Mouse (Mus musculus) A20 (cell line): Measurements from ENCODE around the gene Ssbp3.

Experiments
- DNase-seq: peaks from one replicate; pipeline ENCODE4 v3.0.0-alpha.2; 2011; ENCODE audit warnings: low read depth, low spot score

Gene Ssbp3

DNA sequence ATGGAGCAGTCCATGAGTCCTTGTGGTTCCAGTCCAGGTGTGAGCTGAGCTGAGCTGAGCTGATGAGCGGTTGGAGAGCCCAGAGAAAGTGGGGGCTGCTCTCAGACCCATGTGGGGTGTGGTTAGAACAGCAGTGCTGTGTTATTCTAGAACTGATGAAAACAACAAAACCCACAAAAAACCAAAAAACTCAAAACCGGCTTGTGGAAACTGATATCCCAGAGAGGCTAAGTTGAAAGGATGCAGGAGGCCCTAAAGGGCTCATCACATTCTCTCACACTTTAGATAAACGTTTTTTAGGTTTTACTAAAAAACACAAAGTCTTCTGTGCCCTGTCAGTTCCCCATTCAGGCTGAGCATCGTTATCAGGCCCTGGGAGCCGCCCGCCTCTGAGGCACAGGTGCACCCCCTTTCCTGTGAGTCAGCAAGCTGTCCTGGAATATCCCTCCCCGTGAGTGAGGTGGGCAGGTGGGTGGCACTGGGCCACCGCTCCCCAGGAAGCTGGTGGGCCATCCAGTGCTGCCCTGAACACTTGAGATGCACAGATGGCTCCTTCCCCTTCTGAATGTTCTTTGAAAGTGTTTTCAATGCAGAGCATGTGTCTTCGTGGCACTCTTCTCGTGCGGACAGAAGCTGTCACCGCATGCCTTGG is 24.6 kb downstream of the Ssbp3 start:
- DNase-seq, result peak; percentile 59

GRCm38 (mm10) chr4:106935583-106935935 is 25.1 kb downstream of the Ssbp3 start:
- DNase-seq, result peak; percentile 55

GRCm38 (mm10) chr4:106936041-106936440 is 25.5 kb downstream of the Ssbp3 start:
- no peak for DNase-seq

DNA sequence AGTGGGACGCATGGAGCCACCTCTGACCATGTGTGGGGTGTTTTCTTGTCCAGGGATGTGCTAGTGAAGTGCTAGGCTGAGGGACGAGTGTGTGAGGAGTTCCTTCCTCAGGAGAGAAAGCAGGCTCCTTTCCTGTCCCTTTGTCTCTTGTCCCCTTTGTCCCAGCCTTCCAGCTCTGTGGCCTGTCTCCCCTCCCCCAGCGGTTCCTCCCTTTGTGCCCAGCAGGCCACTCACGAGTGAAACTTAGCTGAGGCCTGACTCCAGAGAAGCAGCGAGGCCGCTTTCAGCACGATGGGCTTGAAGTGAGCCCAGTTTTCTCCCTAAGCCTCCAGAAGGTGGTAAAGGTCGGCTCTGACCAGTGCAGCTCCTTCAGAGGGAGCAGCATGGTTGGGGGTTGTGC is 26.2 kb downstream of the Ssbp3 start:
- no peak for DNase-seq

- peak; percentile 68 for DNase-seq
Measured at GRCm38 (mm10) chr4:106938506-106939222, 28.2 kb downstream of the Ssbp3 start.

GRCm38 (mm10) chr4:106939223-106939918 is 28.9 kb downstream of the Ssbp3 start:
- peak; percentile 75 for DNase-seq

GRCm38 (mm10) chr4:106939919-106940227 is 29.4 kb downstream of the Ssbp3 start:
- no peak for DNase-seq

- no peak for DNase-seq
Measured at GRCm38 (mm10) chr4:106940945-106941344, 30.4 kb downstream of the Ssbp3 start.

DNA sequence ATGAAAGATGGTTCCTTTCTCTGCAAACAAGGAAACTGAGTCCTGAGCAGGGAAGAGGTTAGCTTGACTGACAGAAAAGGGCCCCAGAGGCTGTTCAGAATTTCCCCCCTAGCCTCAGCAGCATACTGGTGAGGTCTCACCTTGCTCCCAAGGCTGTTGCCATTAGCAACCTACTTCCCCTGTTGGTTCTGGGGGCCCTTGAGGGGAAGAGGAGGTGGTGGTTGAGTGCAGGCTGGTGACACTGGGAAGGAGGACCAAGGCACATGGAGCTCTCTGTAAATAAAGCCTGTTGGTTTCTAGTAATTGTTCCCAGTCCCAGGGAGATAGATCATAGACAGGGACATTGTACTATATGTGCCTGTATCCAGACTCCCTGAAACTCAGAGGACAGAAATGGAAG is 31.0 kb downstream of the Ssbp3 start:
- DNase-seq, result peak; percentile 37

GRCm38 (mm10) chr4:106942491-106942890 is 32.0 kb downstream of the Ssbp3 start:
- DNase-seq, result no peak

- DNase-seq, result no peak
Measured at GRCm38 (mm10) chr4:106943627-106944026, 33.1 kb downstream of the Ssbp3 start.

- DNase-seq, result no peak
Measured at GRCm38 (mm10) chr4:106944898-106945297, 34.4 kb downstream of the Ssbp3 start.

- no peak for DNase-seq
Measured at GRCm38 (mm10) chr4:106947741-106948140, 37.2 kb downstream of the Ssbp3 start.

DNA sequence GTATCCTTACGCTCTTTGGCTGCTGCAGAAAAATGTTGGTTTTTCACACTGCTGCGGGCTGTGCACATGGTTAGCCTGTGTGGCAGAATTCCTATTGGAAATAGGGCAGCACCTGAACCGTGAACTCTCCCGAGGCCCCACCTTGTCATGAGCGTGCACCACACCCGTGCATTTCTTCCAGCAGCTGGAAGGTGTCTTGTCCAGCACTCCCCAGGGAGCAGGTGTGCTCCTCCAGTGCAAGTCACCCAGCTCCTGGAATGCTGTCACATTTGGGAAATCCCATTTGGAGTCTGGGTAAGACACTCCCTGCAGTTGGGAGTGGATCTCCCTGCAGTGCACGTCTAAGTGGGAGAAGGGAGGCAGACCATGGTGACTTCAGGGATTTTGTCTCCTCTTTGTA is 38.0 kb downstream of the Ssbp3 start:
- DNase-seq, result no peak

DNA sequence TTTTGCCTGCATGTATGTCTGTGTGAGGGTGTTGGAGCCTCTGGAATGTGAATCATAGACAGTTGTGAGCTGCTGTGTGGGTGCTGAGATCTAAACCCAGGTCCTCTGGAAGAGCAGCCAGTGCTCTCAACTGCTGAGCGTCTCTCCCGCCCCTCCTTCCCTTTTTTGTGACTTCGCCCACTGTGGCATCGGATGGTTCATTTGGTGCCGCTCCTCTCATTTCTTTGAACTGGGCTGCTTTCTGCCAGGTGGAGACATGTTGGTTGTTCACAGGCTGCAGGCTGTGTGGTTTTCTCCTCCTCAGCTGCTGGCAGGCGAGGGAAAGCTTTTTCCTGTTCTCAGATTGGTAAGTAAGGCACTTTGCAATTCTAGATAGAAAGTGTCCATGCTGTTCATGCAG is 38.7 kb downstream of the Ssbp3 start:
- DNase-seq, result no peak

GRCm38 (mm10) chr4:106950801-106951200 is 40.3 kb downstream of the Ssbp3 start:
- peak; percentile 38 for DNase-seq

- peak; percentile 76 for DNase-seq
Measured at GRCm38 (mm10) chr4:106951455-106951854, 41.0 kb downstream of the Ssbp3 start.

- no peak for DNase-seq
Measured at GRCm38 (mm10) chr4:106953221-106953620, 42.7 kb downstream of the Ssbp3 start.

- no peak for DNase-seq
Measured at GRCm38 (mm10) chr4:106953760-106954159, 43.3 kb downstream of the Ssbp3 start.

GRCm38 (mm10) chr4:106955729-106956712 is 45.5 kb downstream of the Ssbp3 start:
- no peak for DNase-seq

- DNase-seq, result peak; percentile 27
Measured at GRCm38 (mm10) chr4:106958117-106958516, 47.6 kb downstream of the Ssbp3 start.

DNA sequence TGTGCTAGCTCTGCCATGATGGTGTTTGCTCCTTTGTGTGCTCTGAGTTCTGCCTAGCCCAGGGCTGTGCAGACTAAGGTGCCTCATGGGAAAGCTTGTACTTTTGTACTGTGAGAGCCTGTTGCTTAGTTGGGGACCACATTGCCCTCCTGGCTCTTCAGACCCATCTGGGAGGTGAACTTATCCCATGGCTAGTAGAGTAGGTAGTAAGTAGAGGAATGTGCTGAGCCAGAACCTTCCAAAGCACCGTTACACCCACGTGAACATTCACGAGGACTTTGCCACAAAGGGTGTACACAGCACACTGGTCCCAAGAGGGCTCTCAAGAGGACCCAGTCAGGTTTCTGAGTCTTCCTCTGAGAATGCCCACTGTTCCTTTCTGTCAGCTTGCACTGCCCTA is 48.1 kb downstream of the Ssbp3 start:
- DNase-seq, result no peak
